Mouse (Mus musculus): ENCODE measurements around the gene Parg.

- TF ChIP-seq POLR2A (IDR thresholded peaks at IDR 0.05; ENCODE audit: borderline replicate concordance, control insufficient read depth, low read depth, low read length) (no peak), CTCF (IDR thresholded peaks at IDR 0.05; ENCODE audit: control insufficient read depth, insufficient read depth, low read length) (no peak)
Observed at GRCm38 (mm10) chr14:32179393-32180195, 22.2 kb upstream of the Parg start.
